Mouse (Mus musculus) spleen, postnatal 0 days (tissue): ENCODE results near the gene AU015836. TPM values are rescaled to one million over a fixed set of nuclear protein-coding genes. Genes with fewer than 3 reads are reported as not detected.

Source experiments
- polyA plus RNA-seq: library from polyadenylated mRNA; unstranded; fragments of >200 nt; fragmentation: Nextera tagmentation; extraction: Ambion mirVana; gene quantifications from 2 replicates; pipeline ENCODE4 v1.2.1, GENCODE M21; 2015

Gene AU015836
- polyA plus RNA-seq: not detected in 2 replicates

GRCm38 (mm10) chrX:93968444-93968843, at the start of gene AU015836:
TSS of gene AU015836 (plus strand) at chrX:93968659.

Other genes with a start within 250 kb of the AU015836 start
- gene Pdk3, start 136.5 kb upstream of the AU015836 start, polyA plus RNA-seq: 40.8 and 43.0 TPM in 2 replicates
- gene Zfx, start 155.0 kb downstream of the AU015836 start, polyA plus RNA-seq: 15.6 and 18.8 TPM in 2 replicates
- gene Eif2s3x, start 244.2 kb downstream of the AU015836 start, polyA plus RNA-seq: 54.6 and 57.6 TPM in 2 replicates